Mouse (Mus musculus) granulocyte monocyte progenitor cell, adult 5-6 weeks (primary cell): ENCODE data around the gene Prnp. TPM values are rescaled to one million over a fixed set of nuclear protein-coding genes. Genes with fewer than 3 reads are reported as not detected.

ENCODE experiments used
- ATAC-seq: replicated peaks from 2 replicates; pipeline ENCODE4 v1.8.0; 2016; ENCODE audit warnings: mild to moderate bottlenecking, moderate TSS enrichment, inconsistent platforms; ENCODE audit not compliant: poor library complexity, severe bottlenecking
- total RNA-seq, 2 experiments: library from RNA; stranded (forward) in 1 of 2; stranded (reverse) in 1 of 2; fragments of 200-712, 200-1000 nt in 1 of 2; fragments of >200 nt in 1 of 2; fragmentation: Nextera tagmentation in 1 of 2; gene quantifications; 2 replicates each; pipeline ENCODE4 v1.2.3; 2014 to 2017

Prnp gene
- total RNA-seq, 2 experiments from 2014 or later: 1.6 TPM; not detected in 1

DNA sequence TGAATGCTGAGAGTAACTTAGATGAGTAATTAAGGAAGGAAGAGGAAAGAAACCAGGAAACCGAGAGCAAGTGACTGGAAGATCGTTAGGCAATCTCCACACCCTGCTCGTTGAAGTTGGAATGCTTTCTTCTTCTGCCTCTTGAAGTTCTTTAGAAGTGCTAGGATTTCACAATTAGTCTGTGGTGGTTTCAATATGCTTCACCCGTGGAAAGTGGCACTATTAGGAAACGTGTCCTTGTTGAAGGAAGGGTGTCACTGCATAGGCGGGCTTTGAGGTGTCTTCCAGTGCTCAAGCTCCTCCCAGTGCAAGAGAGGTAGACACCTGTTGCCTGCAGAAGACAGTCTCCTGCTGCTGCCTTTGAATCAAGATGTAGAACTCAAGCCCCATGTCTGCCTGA is 4.0 kb upstream of the Prnp start:
- ATAC-seq: peak; percentile 67

DNA sequence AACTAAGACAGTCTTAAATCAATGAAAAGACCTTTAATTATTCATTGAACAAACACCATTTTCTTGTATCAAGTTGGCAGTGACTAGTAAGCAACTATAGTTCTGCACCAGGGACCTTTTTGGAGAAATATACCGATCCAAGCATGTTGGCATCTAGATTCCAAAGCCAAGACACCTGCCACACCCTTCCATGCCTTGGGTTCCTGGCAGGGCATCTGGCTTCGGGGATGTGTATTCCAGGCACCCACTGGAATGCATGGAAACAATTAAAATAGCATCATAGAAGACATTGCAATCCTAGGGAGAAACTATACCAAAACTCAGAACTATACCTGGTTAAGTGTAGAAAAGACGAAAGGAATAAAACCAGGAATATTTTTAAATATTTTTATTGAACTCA is 3.5 kb upstream of the Prnp start:
- ATAC-seq: no peak

DNA sequence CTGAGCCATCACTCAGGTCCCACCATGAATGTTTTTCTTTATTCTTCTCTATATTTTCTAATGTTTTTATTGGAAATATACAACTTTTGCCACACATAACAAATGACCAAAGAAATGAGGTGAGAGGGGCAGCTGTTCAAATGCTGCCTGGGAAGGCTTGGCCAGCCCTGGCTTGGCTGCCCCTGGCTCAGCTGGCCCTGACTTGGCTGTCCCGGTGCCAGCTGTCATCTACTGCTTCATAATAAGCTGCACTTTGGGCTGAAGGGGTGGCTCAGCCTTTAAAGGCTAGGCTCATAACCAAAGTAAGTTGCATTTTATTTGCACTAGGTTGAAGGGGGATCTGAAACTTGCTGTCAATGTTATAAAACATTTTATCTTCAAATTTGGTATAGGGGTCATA is 2.9 kb upstream of the Prnp start:
- no peak for ATAC-seq

DNA sequence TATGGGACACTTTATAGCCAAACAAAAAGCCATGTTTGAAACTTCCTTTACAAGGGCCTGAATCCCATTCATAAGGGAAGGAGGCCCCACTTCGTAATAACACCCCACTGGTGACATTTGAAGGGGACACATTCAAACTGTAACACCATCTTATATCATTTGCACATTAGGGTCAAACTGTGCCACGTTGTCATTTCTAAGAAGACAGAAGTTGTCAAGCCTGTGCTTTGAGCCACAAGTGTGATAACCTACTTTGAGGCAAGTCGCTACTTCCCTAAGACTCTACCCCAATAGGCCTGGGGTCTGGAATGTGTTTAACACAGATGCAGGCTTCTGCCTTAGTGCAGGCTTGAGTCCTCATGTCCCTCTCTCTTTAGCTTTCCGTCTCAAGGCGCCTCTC is 2.4 kb upstream of the Prnp start:
- no peak for ATAC-seq

DNA sequence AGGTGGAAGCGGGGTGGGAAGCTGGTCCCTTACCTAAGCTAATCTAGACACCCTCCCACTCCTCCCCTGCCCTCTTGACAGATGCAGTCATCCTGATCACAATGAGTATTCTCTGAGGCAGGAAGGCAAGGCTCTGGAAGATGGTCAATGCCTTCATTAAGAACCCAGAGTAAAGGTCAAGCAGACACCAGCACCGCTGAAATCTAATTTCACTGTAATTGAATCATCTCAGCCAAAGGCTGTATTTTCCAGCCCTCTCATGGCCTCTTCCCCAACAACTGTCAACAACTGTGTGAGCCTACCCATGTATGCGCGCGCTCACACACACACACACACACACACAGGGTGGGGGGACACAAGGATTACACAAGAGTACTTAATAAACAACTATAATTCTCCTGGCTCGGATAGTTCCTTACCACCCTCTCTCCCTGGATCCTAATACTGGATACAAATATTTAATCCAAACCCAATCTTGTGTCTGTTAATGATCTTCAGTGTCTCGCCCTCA is 1.3 kb upstream of the Prnp start:
- ATAC-seq: no peak

DNA sequence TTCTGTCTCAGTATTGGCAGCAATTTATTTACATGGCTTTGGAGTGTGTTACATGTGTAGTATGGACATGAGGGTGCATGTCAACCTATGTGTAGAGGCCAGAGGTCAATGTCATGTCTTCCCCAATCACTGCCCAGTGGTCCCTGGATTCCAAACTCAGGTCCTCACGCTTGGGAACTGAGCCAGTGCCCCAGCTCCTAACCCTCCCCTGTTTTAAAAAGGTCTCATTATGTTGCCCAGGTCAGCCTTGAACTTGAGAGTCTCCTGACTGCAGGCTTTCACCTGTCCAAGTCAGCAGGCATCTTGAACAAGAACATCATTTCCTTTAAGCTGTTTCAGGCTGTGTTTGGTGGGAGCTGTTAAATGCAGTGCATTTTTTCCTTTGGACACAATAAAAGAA is 822 bp upstream of the Prnp start:
- ATAC-seq: no peak

DNA sequence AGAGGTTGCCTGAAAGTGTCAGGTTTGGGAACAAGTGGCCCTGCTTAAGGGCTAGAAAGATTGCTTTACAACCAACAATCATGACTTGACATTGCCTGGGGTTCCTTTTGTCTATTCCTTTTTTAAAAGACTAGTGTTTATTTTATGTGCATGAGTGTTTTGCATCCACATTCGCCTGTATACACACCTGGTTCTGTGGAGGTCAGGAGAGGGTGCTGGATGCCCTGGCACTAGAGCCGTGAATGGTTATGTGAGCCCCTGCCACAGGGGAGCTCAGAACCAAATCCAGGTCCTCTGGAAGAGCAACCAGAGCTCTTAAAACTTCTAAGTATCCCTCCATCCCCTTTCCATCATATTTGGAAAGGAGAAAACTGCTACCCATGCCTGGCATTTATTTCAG is 1.1 kb downstream of the Prnp start:
- ATAC-seq: no peak

DNA sequence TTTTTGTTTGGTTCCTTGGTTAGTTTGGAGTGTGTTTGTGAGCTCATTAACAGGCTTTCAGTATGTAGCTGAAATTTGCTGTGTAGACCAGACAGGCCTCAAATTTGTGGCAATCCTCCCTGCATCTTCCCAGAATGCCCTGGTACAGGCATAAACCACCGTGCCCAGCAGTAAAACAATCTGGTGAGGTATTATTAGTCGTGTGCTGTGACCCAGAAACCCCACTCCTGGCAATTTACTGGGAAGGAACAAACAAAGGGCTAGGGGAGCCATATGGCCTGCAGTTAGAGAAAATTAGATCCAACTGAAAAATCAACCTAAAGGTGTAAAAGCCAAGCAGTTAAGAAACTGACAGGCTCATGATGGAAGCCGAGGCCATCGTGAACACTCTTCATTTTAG is 1.6 kb downstream of the Prnp start:
- no peak for ATAC-seq

DNA sequence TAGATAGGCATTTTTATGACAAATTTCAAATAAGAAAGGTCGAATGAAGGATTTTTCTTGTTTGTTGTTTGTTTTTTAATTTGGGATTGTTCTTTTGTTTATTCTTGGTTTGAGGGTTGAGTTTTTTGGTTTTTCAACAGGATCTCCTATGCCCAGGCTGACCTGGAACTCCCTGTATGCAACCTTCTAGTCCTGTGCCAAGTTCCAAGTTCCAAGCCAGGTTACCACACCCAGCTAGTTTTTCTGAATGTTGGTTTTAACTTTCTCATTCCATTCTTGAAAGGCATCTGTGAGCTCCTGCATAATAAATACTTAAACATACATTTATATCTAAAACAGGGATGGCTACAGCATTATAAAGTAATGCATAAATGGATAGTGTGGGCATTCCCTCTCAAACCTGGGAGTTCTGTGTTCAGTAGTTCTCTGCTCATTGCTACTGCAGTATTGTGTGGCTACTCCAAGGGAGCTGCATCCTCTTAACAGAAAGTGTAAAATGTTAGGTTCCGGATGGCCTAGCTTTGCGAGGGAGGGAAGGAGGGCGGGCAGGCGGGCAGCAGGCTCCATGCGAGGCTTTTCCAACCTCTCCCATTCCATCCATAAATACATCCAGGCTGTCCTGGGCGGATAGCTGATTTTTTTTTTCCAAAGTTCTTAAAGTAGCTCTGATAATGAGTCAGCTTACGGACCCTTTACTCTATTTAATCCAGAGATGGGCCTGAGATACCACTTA is 3.0 kb downstream of the Prnp start:
- no peak for ATAC-seq

DNA sequence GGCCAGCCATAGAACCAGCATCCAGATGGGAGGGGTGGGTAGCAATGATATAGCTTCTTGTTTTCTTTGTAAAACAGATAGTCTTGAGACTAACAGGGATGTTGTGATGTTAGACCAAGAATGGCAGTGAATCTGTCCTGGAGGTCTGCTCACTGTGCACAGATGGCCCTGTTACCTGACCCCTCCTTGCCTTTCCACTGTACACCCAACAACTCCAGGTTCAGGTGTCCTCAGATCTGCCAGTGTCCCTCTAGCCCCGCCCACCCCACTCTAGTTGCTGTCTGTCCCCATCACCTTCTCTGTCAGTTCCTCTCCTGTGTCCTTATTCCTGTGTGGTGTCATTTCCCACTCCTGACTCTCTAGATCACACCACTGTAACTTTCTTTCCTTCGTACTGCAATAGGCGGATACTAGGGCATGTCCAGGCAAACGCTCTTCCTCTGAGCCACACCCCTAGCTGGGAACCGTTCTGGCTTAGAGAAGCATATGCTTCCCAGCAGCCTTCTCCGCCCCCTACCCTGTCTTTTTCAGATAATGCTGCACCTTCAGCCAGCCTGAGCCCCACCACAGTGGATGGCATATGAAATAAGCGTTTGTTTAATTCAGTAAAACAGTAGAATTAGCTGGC is 22.7 kb downstream of the Prnp start:
- no peak for ATAC-seq

DNA sequence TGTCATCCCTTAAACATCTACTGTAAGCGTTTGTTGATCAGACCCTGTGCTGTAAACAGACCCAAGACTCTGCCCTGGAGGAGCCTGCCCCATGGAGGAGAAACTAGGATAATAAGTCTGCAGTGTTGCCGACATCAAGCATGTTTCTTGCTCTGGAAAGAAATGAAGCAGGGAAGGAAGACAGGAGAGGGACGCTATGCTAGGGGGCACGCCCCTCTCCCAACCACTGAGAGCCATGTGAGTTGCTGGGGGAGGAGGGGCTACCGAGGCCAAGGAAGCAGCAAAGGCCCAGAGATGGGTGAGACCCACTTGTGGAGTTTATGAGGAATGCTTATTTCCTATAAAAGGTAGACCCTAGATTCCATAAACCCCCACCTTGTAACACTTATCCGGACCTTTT is 23.3 kb downstream of the Prnp start:
- ATAC-seq: no peak

DNA sequence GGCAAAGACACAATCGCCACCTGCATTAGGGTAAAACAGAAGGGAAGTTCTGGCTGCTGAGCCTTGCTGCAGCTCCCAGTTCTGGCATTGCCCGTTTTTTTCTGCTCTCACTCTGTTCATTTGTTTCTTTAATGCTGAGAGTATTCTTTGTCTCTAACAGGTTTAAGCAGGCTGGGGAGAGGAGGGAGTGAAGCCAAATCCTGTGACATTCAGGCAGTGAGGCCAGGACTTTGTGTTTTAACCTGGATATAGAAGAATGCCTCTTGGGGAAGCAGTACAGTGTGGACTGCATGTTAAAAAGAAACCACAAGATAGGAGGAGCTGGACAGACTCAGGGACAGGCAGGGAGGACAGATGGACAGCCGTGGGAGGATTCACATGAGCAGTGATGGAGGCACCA is 23.9 kb downstream of the Prnp start:
- no peak for ATAC-seq

DNA sequence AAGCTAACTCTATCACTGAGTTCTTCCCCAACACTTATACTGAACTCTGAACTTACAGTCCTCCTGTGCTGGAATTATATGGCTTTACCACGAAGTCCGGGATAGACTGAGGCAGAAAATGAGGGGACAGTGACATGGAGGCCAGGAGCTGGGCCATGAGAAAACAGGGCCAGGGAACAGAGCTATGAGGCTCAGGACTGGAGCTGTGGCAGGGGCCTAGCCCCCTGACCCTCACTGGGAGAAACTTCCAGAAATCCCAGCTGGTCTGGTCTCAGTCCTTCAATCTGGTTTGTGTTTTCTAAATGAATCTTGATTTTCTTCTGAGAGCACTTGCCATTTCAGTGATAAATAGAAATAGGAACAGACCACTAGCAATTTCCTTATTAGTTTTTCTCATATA is 24.5 kb downstream of the Prnp start:
- no peak for ATAC-seq

DNA sequence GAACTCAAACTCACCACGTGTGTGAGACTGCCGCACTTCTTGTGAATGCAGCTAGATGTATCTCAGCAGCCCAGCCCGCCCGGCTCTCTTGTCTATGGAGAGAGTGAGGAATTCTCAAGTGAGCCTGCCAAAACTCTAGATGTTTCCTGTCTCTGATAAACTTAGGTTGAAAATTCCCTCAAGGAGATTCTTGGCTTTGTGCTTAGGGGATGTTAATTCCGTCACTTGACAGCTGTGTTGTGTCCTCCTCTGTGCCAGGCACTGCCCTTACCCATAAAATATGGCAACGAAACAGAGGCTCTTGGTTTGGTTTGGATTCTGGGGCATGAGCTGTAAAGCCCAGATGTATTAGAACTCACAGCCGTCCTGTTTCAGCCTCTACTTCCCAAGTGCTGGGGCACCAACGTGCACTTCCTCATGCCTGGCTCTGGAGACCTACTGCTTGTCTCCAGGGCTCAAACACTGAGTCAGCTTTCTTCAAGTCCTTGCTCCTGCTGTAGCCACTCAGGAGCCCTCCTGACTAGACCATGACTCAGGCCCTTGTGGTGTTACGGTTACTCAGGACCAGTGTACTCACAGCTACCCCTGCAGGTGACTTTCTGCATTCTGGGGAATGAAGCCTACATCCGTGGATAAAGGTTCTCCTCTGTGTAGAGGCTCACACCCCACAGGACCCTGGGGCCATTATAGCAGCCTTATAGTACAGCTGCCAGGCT is 25.8 kb downstream of the Prnp start:
- peak; percentile 90 for ATAC-seq

DNA sequence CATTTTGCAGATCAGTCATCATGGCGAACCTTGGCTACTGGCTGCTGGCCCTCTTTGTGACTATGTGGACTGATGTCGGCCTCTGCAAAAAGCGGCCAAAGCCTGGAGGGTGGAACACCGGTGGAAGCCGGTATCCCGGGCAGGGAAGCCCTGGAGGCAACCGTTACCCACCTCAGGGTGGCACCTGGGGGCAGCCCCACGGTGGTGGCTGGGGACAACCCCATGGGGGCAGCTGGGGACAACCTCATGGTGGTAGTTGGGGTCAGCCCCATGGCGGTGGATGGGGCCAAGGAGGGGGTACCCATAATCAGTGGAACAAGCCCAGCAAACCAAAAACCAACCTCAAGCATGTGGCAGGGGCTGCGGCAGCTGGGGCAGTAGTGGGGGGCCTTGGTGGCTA is 26.7 kb downstream of the Prnp start:
- ATAC-seq: no peak

DNA sequence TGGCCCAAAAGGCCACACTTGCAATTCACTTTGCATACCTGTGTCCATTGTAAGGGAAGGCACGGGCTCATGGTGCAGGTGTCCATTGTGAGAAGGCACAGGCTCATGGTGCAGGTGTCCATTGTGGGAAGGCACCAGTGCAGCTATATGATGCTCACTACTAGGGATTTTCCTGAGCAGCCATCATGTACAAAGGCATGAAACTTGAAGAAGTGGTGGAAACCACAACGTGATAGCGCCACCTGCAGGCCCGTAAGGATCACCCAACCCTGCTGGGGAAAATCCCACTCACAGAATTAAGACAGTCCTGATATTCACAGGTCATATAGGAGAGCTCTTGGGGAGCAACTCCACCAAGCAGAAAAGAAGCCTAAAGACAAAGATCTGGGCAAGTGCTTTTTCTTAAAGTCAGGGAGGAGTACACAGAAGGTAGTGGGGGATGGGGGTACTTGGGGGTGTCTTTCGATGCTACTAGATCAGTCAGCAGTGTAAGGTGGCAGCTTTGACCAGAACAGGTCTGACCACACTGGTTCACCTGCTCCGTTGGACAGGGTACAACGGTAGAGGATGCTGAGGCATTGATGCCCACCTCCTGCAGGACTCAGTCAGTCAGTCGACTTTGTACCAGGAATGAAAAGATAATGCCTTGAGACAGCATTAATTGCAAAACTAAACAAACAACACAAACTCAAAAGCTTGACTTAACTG is 29.8 kb downstream of the Prnp start:
- ATAC-seq: peak; percentile 56

DNA sequence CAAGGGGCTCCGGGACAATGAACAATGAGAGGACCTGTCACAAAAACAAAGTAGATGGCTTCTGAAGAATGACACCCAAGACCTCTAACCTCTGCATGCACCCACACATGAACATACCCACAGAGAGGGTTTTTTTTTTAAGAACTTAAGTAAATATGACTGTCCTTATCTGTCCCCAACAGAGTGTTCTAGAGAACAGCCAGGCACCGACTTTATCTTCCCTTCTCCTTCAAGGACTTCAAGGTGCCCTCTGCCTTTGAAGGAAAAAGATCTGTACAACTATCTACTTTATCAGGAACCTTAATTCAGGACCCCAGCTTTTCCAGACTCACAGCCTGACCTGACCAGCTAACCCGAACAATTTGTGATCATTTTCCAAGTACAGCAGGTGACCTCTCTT is 30.8 kb downstream of the Prnp start:
- no peak for ATAC-seq

DNA sequence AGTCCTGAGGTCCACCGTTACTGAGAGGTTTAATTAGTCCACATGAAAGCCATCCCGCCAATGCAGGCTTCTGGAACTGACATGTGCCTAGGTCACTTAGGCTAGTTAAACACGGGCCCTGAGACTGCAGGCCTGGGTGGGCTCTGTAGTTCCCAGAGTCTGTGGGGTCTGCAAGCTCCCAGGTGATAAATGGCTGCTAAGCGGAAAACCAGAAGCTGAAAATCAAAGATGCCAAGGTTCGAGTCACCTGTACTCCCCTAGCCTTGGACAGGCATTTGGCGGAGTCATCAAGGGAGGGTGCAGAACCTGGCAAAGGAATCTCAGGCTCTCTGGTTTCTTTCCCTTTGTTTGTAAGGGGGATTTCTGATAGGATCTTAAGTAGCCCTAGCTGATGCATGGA is 31.8 kb downstream of the Prnp start:
- no peak for ATAC-seq

DNA sequence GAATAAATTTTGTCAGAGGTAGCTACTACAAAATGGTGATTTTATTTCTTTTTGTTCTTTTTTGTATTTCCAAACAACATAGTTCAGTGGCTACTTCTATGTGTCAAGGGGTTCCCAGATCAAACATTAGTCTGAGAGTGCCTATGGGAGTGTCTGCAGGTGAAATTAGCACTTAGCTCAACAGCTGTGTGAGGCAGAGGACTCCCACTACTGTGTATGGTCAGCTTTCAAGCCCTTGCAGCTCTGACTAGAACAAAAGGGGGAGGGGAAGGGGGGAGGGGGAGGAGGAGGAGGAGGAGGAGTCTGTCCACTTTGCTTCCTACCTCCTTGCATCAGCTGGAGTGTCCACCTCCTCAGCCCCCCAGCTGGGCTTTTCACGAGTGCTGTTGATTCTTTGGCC is 34.6 kb downstream of the Prnp start:
- no peak for ATAC-seq

DNA sequence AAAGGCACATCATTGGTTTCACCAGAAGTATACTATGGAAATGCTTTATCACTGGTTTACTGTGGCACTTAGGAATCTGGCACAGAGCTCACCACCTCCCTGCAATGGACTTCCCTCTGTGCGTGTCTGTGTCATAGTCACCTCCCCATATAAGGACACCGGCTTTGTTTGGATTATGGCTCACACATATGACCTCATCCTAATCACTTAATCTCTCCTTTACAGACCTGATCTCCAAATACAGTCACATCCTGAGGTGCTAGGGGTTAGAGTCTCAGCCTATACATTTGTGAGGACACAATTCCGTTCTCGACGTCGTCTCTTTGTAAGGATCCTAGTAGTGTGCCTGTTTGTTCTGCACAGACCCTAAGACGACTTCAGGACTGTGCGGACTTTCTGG is 35.5 kb downstream of the Prnp start:
- ATAC-seq: no peak

DNA sequence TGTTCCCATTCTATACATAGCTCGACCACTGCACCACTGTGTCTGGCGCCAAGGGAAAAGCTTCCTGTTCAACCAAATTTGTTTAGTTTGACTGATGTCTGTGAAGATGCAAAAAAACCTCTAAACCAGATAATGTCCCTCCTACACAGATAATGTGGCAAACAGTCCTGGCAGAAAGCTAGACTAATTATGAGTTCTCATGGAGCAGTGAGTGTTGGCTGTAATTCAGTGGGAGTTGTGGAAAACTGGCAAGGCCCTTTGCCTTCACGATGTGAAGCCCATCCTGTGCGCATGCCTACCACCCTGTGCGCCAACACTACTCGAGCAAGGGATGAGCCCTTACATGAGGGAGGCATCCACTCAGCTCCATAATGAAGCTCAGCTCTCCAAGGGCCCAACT is 36.0 kb downstream of the Prnp start:
- ATAC-seq: no peak
